Mouse (Mus musculus) hindbrain, embryonic 13.5 days (tissue): Measurements from ENCODE around the gene Trp53tg5. TPM values are rescaled to one million over a fixed set of nuclear protein-coding genes. Genes with fewer than 3 reads are reported as not detected.

ENCODE experiments used
- ATAC-seq: fragments of 200-750 bp; cut with Nextera tagmentation; 2 replicates; pipeline ENCODE4 v1.8.0; 2017; ENCODE audit warnings: moderate TSS enrichment; ENCODE audit not compliant: low FRiP score
- H3K27ac ChIP-seq: fragments of 300-500 bp; sonication (generic); 2 replicates; pipeline ENCODE4 v1.5.1; 2015; ENCODE audit warnings: inconsistent platforms, mild to moderate bottlenecking, moderate library complexity
- H3K27me3 ChIP-seq: fragments of 300-500 bp; sonication (generic); 2 replicates; pipeline ENCODE4 v1.6.1; 2015; ENCODE audit warnings: mild to moderate bottlenecking, inconsistent platforms
- H3K36me3 ChIP-seq: fragments of 300-500 bp; sonication (generic); 2 replicates; pipeline ENCODE4 v1.6.1; 2015; ENCODE audit warnings: mild to moderate bottlenecking, inconsistent platforms
- H3K4me1 ChIP-seq: fragments of 300-500 bp; sonication (generic); replicated peaks from 2 replicates; pipeline ENCODE4 v1.6.1; 2015; ENCODE audit warnings: inconsistent platforms
- H3K4me2 ChIP-seq: fragments of 300-500 bp; sonication (generic); 2 replicates; pipeline ENCODE4 v1.6.1; 2015; ENCODE audit warnings: inconsistent platforms, mild to moderate bottlenecking, moderate library complexity
- H3K4me3 ChIP-seq: fragments of 300-500 bp; sonication (generic); 2 replicates; pipeline ENCODE4 v1.5.1; 2015; ENCODE audit warnings: mild to moderate bottlenecking, inconsistent platforms
- H3K9ac ChIP-seq: fragments of 300-500 bp; sonication (generic); 2 replicates; pipeline ENCODE4 v1.6.1; 2015; ENCODE audit warnings: mild to moderate bottlenecking, inconsistent platforms
- H3K9me3 ChIP-seq: fragments of 300-500 bp; sonication (generic); 2 replicates; pipeline ENCODE4 v1.6.1; 2016; ENCODE audit warnings: inconsistent platforms
- WGBS: fragments of 180-500 bp; shearing (Covaris S2); methylation state at CpG from one replicate; pipeline ENCODE4 v1.1.7; 2015; 5-methylcytosine and 5-hydroxymethylcytosine counted together
- polyA plus RNA-seq: library from polyadenylated mRNA; unstranded; fragments of >200 nt; fragmentation: Nextera tagmentation; extraction: Ambion mirVana; gene quantifications from 2 replicates; pipeline ENCODE4 v1.2.1, GENCODE M21; 2015

The Trp53tg5 gene
- polyA plus RNA-seq, 1 experiment from 2014 or later = 0.18 TPM

- Histone ChIP-seq H3K27ac (no peak overlapping the region), H3K9me3 (no peaks in the 10 kb centered on the region), H3K9ac (peak overlapping the region; percentile 67), H3K4me1 (peaks cover 21% of the 10 kb centered on the region), H3K27me3 (peaks cover 27% of the 10 kb centered on the region), H3K36me3 (no peaks in the 10 kb centered on the region), H3K4me2 (peak overlapping the region; percentile 89), H3K4me3 (peak overlapping the region; percentile 48)
- peak; percentile 86 for ATAC-seq
- 0% methylated on average over 26 of the region's 26 CpGs for WGBS
Measured at GRCm38 (mm10) chr2:164443051-164443437, 30.5 kb downstream of the Trp53tg5 start.

GRCm38 (mm10) chr2:164442315-164443050 is 31.0 kb downstream of the Trp53tg5 start:
- peak overlapping the region; percentile 89 for H3K4me2 ChIP-seq
- peak overlapping the region; percentile 48 for H3K4me3 ChIP-seq
- WGBS = 2% methylated on average over 29 of the region's 29 CpGs
- peak; percentile 68 for ATAC-seq
- peaks cover 21% of the 10 kb centered on the region for H3K4me1 ChIP-seq
- H3K9me3 ChIP-seq = no peaks in the 10 kb centered on the region
- no peaks in the 10 kb centered on the region for H3K36me3 ChIP-seq
- H3K27ac ChIP-seq = no peak overlapping the region
- H3K27me3 ChIP-seq = peaks cover 27% of the 10 kb centered on the region
- H3K9ac ChIP-seq = peak overlapping the region; percentile 67

GRCm38 (mm10) chr2:164441731-164442130 is 31.8 kb downstream of the Trp53tg5 start:
- 23% methylated on average over 7 of the region's 7 CpGs for WGBS
- Histone ChIP-seq H3K4me2 (peak overlapping the region; percentile 89), H3K9ac (0 out of 2 replicates have a peak overlapping the region, but pooled peaks have one; percentile 67), H3K27me3 (peaks cover 27% of the 10 kb centered on the region), H3K36me3 (no peaks in the 10 kb centered on the region), H3K4me1 (peaks cover 21% of the 10 kb centered on the region), H3K9me3 (no peaks in the 10 kb centered on the region), H3K4me3 (peak overlapping the region; percentile 48; the same call in 1 of the 2 replicates), H3K27ac (no peak overlapping the region)
- no peak for ATAC-seq

- 42% methylated on average over 8 of the region's 8 CpGs for WGBS
- no peaks in the 10 kb centered on the region for H3K9me3 ChIP-seq
- peaks cover 27% of the 10 kb centered on the region for H3K27me3 ChIP-seq
- ATAC-seq = no peak
- H3K4me3 ChIP-seq = no peak overlapping the region
- H3K36me3 ChIP-seq = no peaks in the 10 kb centered on the region
- no peak overlapping the region for H3K27ac ChIP-seq
- peaks cover 21% of the 10 kb centered on the region for H3K4me1 ChIP-seq
- no peak overlapping the region for H3K9ac ChIP-seq
- H3K4me2 ChIP-seq = peak overlapping the region; percentile 89; the same call in 1 of the 2 replicates
Measured at GRCm38 (mm10) chr2:164441155-164441554, 32.4 kb downstream of the Trp53tg5 start.

- H3K9me3 ChIP-seq = no peaks in the 10 kb centered on the region
- no peak for ATAC-seq
- WGBS = 87% methylated on average over 5 of the region's 5 CpGs
- peaks cover 21% of the 10 kb centered on the region for H3K4me1 ChIP-seq
- H3K27ac ChIP-seq = no peak overlapping the region
- H3K9ac ChIP-seq = no peak overlapping the region
- no peaks in the 10 kb centered on the region for H3K36me3 ChIP-seq
- no peak overlapping the region for H3K4me3 ChIP-seq
- peaks cover 27% of the 10 kb centered on the region for H3K27me3 ChIP-seq
- H3K4me2 ChIP-seq = no peak overlapping the region
Measured at GRCm38 (mm10) chr2:164440314-164440713, 33.2 kb downstream of the Trp53tg5 start.

- H3K27me3 ChIP-seq = peaks cover 27% of the 10 kb centered on the region
- peaks cover 21% of the 10 kb centered on the region for H3K4me1 ChIP-seq
- H3K4me2 ChIP-seq = no peak overlapping the region
- H3K36me3 ChIP-seq = no peaks in the 10 kb centered on the region
- no peak overlapping the region for H3K9ac ChIP-seq
- 65% methylated on average over 3 of the region's 3 CpGs for WGBS
- ATAC-seq = no peak
- no peaks in the 10 kb centered on the region for H3K9me3 ChIP-seq
- H3K4me3 ChIP-seq = no peak overlapping the region
- H3K27ac ChIP-seq = no peak overlapping the region
Measured at GRCm38 (mm10) chr2:164439001-164439421, 34.5 kb downstream of the Trp53tg5 start.

GRCm38 (mm10) chr2:164438257-164438656 is 35.3 kb downstream of the Trp53tg5 start:
- ATAC-seq = no peak
- WGBS = 73% methylated on average over 8 of the region's 8 CpGs

GRCm38 (mm10) chr2:164437710-164438109 is 35.8 kb downstream of the Trp53tg5 start:
- H3K4me1 ChIP-seq = peaks cover 13% of the 10 kb centered on the region
- 79% methylated on average over 6 of the region's 6 CpGs for WGBS
- no peak overlapping the region for H3K27ac ChIP-seq
- H3K9me3 ChIP-seq = no peaks in the 10 kb centered on the region
- no peak overlapping the region for H3K4me3 ChIP-seq
- no peak overlapping the region for H3K4me2 ChIP-seq
- H3K27me3 ChIP-seq = peaks cover 26% of the 10 kb centered on the region
- H3K9ac ChIP-seq = no peak overlapping the region
- no peaks in the 10 kb centered on the region for H3K36me3 ChIP-seq
- ATAC-seq = no peak

More at GRCm38 (mm10) chr2:164438257-164438656, 35.3 kb downstream of the Trp53tg5 start:
- Histone ChIP-seq H3K36me3 (no peaks in the 10 kb centered on the region), H3K4me2 (no peak overlapping the region), H3K27ac (no peak overlapping the region), H3K27me3 (peaks cover 27% of the 10 kb centered on the region), H3K9me3 (no peaks in the 10 kb centered on the region), H3K9ac (no peak overlapping the region), H3K4me1 (peaks cover 15% of the 10 kb centered on the region), H3K4me3 (no peak overlapping the region)

GRCm38 (mm10) chr2:164436961-164437360 is 36.6 kb downstream of the Trp53tg5 start:
- WGBS = 56% methylated on average over 3 of the region's 3 CpGs
- no peak overlapping the region for H3K9ac ChIP-seq
- H3K27ac ChIP-seq = no peak overlapping the region
- H3K4me1 ChIP-seq = peaks cover 10% of the 10 kb centered on the region
- no peak for ATAC-seq
- no peaks in the 10 kb centered on the region for H3K36me3 ChIP-seq
- H3K4me2 ChIP-seq = no peak overlapping the region
- peaks cover 18% of the 10 kb centered on the region for H3K27me3 ChIP-seq
- H3K9me3 ChIP-seq = no peaks in the 10 kb centered on the region
- H3K4me3 ChIP-seq = no peak overlapping the region

- peak overlapping the region; percentile 35; the same call in 1 of the 2 replicates for H3K27ac ChIP-seq
- no peak for ATAC-seq
- no peaks in the 10 kb centered on the region for H3K36me3 ChIP-seq
- H3K27me3 ChIP-seq = peaks cover 12% of the 10 kb centered on the region
- H3K9me3 ChIP-seq = no peaks in the 10 kb centered on the region
- peaks cover 10% of the 10 kb centered on the region; the same call in 1 of the 2 replicates for H3K4me1 ChIP-seq
- H3K4me3 ChIP-seq = no peak overlapping the region
- 26% methylated on average over 8 of the region's 8 CpGs for WGBS
- no peak overlapping the region for H3K9ac ChIP-seq
- H3K4me2 ChIP-seq = no peak overlapping the region
Measured at GRCm38 (mm10) chr2:164436215-164436913, 37.2 kb downstream of the Trp53tg5 start.

- Histone ChIP-seq H3K27me3 (0 out of 2 replicates have a peak, but pooled peaks cover 7% of the 10 kb centered on the region), H3K4me1 (peaks cover 10% of the 10 kb centered on the region; the same call in 1 of the 2 replicates), H3K4me2 (no peak overlapping the region), H3K36me3 (no peaks in the 10 kb centered on the region), H3K27ac (no peak overlapping the region), H3K4me3 (no peak overlapping the region), H3K9me3 (no peaks in the 10 kb centered on the region), H3K9ac (no peak overlapping the region)
- 56% methylated on average over 5 of the region's 5 CpGs for WGBS
- ATAC-seq = no peak
Measured at GRCm38 (mm10) chr2:164435216-164436090, 38.1 kb downstream of the Trp53tg5 start.

GRCm38 (mm10) chr2:164434681-164435080 is 38.8 kb downstream of the Trp53tg5 start:
- no peaks in the 10 kb centered on the region for H3K36me3 ChIP-seq
- H3K4me1 ChIP-seq = peaks cover 10% of the 10 kb centered on the region; the same call in 1 of the 2 replicates
- ATAC-seq = no peak
- no peak overlapping the region for H3K4me3 ChIP-seq
- peaks cover 5% of the 10 kb centered on the region; the same call in 1 of the 2 replicates for H3K27me3 ChIP-seq
- H3K4me2 ChIP-seq = no peak overlapping the region
- no peaks in the 10 kb centered on the region for H3K9me3 ChIP-seq
- WGBS = 91% methylated on average over 3 of the region's 3 CpGs
- H3K9ac ChIP-seq = no peak overlapping the region
- no peak overlapping the region for H3K27ac ChIP-seq
